Mouse (Mus musculus) retina, postnatal 7 days (tissue): ENCODE measurements at regions not wholly inside any gene's neighbourhood (a gene's known extent, or its start where the extent isn't known, plus 50 kb on each side); places are given as distances from the start of the nearest gene placed in this dataset.
A peak's percentile ranks its signal among the peaks of the same experiment; 100 is the strongest.

Source experiments
- DNase-seq: peaks from one replicate; pipeline ENCODE4 v3.0.0-alpha.2; 2012; ENCODE audit warnings: low read depth, low spot score

GRCm38 (mm10) chr1:24832246-24832645 lies 153.8 kb downstream of the Lmbrd1 start:
- DNase-seq = no peak

- DNase-seq = no peak
Measured at GRCm38 (mm10) chr1:24866877-24867276, 188.4 kb downstream of the Lmbrd1 start.

- DNase-seq = no peak
Measured at GRCm38 (mm10) chr1:24869772-24870171, 191.3 kb downstream of the Lmbrd1 start.

GRCm38 (mm10) chr1:24870685-24871417 lies 192.4 kb downstream of the Lmbrd1 start:
- no peak for DNase-seq

- no peak for DNase-seq
Measured at GRCm38 (mm10) chr1:24877014-24877413, 198.6 kb downstream of the Lmbrd1 start.

- DNase-seq = no peak
Measured at GRCm38 (mm10) chr1:24883638-24884037, 205.2 kb downstream of the Lmbrd1 start.

GRCm38 (mm10) chr1:24901278-24901677 lies 222.8 kb downstream of the Lmbrd1 start:
- peak; percentile 32 for DNase-seq

- no peak for DNase-seq
Measured at GRCm38 (mm10) chr1:24938303-24939263, 260.2 kb downstream of the Lmbrd1 start.

GRCm38 (mm10) chr1:24942757-24943296 lies 264.4 kb downstream of the Lmbrd1 start:
- no peak for DNase-seq

GRCm38 (mm10) chr1:24943451-24943850 lies 265.0 kb downstream of the Lmbrd1 start:
- no peak for DNase-seq

- DNase-seq = no peak
Measured at GRCm38 (mm10) chr1:24972681-24973080, 294.3 kb downstream of the Lmbrd1 start.

GRCm38 (mm10) chr1:25008456-25009169 lies 330.2 kb downstream of the Lmbrd1 start:
- DNase-seq = no peak

GRCm38 (mm10) chr1:25012754-25013153 lies 334.3 kb downstream of the Lmbrd1 start:
- no peak for DNase-seq
